Mouse (Mus musculus): ENCODE results near the gene Cd59b.

DNA sequence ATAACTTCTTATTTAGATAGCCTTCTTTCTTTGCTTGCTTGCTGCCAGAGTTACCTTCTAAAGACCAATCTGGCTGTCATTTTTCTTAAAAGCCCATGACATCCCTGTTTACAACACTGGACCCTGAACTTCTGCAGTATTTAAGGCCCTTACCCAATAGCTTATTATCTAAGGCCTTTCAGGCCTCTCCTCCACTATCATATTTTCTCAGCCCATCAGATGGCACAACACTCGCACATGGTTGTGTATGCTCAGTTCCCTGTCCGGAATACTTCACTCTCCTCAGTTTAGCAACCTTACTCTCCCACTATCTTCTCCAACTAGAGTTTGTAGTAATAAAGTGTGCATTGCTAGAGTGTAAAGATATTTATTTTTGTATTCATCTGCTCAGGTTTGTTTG, 40.6 kb upstream of the Cd59b start:
- no peak for TF ChIP-seq CTCF (IDR thresholded peaks at IDR 0.05; ENCODE audit: control insufficient read depth, insufficient read depth, insufficient read length)
- TF ChIP-seq MAX (IDR thresholded peaks at IDR 0.05) = no peak
- TF ChIP-seq MYOD1 (IDR thresholded peaks at IDR 0.05; ENCODE audit: control insufficient read depth, insufficient read length, low read depth) = no peak
- TF ChIP-seq USF1 (IDR thresholded peaks at IDR 0.05; ENCODE audit: low read depth) = no peak
- no peak for TF ChIP-seq MYOG (IDR thresholded peaks at IDR 0.05; ENCODE audit: control insufficient read depth, extremely low read depth, insufficient read length)

Measured in C2C12 (cell line).